Mouse (Mus musculus) MEL (cell line): ENCODE results near the gene Cfap69. TPM values are rescaled to one million over a fixed set of nuclear protein-coding genes. Genes with fewer than 3 reads are reported as not detected.

Source experiments
- DNase-seq: peaks from one replicate; pipeline ENCODE4 v3.0.0; 2011; ENCODE audit warnings: low read depth, low spot score
- H3K27ac ChIP-seq: 2 replicates; pipeline ENCODE4 v1.5.1; 2012; ENCODE audit warnings: low read depth, mild to moderate bottlenecking, control low read depth, low read length, moderate library complexity; ENCODE audit not compliant: control insufficient read depth
- H3K27me3 ChIP-seq, 2 experiments: fragments of 150-350 bp in 1 of 2; sonication (generic) in 1 of 2; 2 replicates each; pipeline ENCODE4 v1.6.1; 2012; ENCODE audit warnings: low read length in 2 of 2, mild to moderate bottlenecking in 2 of 2, improper control_type of control experiment in 1 of 2, moderate library complexity in 1 of 2; ENCODE audit not compliant: insufficient read depth in 2 of 2, control insufficient read depth in 1 of 2
- H3K36me3 ChIP-seq, 2 experiments: 2 replicates each; pipeline ENCODE4 v1.6.1; 2012 to 2014; ENCODE audit warnings: low read length in 2 of 2, improper control_type of control experiment in 1 of 2, inconsistent platforms in 1 of 2, mild to moderate bottlenecking in 1 of 2; ENCODE audit not compliant: insufficient read depth in 2 of 2, control insufficient read depth in 1 of 2
- H3K4me1 ChIP-seq, 2 experiments: fragments of 150-350 bp in 1 of 2; sonication (generic) in 1 of 2; 2 replicates each; pipeline ENCODE4 v1.6.1; 2012; ENCODE audit warnings: low read length in 2 of 2, improper control_type of control experiment in 1 of 2, mild to moderate bottlenecking in 1 of 2; ENCODE audit not compliant: insufficient read depth in 2 of 2, control insufficient read depth in 1 of 2
- H3K4me3 ChIP-seq, 2 experiments: fragments of 150-350 bp in 1 of 2; sonication (generic) in 1 of 2; 2 replicates each; pipeline ENCODE4 v1.5.1; 2012; ENCODE audit warnings: low read depth in 2 of 2, low read length in 2 of 2, mild to moderate bottlenecking in 2 of 2, moderate library complexity in 2 of 2, control low read depth in 1 of 2, improper control_type of control experiment in 1 of 2; ENCODE audit not compliant: control insufficient read depth in 1 of 2, insufficient read depth in 1 of 2
- H3K79me2 ChIP-seq: 2 replicates; pipeline ENCODE4 v1.6.1; 2012; ENCODE audit warnings: mild to moderate bottlenecking, low read length, moderate library complexity; ENCODE audit not compliant: control insufficient read depth, poor library complexity, insufficient read depth
- H3K9ac ChIP-seq: 2 replicates; pipeline ENCODE4 v1.6.1; 2012; ENCODE audit warnings: low read depth, mild to moderate bottlenecking, control low read depth, low read length, moderate library complexity; ENCODE audit not compliant: control insufficient read depth, poor library complexity, severe bottlenecking
- H3K9me3 ChIP-seq: fragments of 150-350 bp; sonication (generic); replicated peaks from 2 replicates; pipeline ENCODE4 v1.6.1; 2012; ENCODE audit warnings: mild to moderate bottlenecking, low read length, improper control_type of control experiment, moderate library complexity; ENCODE audit not compliant: insufficient read depth
- BHLHE40 ChIP-seq: IDR thresholded peaks from 2 replicates; pipeline ENCODE4 v1.6.1; 2012; ENCODE audit warnings: low read depth, mild to moderate bottlenecking, inconsistent platforms, low read length, improper control_type of control experiment, borderline replicate concordance
- CHD1 ChIP-seq: IDR thresholded peaks from 2 replicates; pipeline ENCODE4 v1.6.1; 2012; ENCODE audit warnings: low read depth, mild to moderate bottlenecking, inconsistent platforms, low read length, improper control_type of control experiment
- CTCF ChIP-seq, 3 experiments: IDR thresholded peaks in 2 of 3; conservative IDR thresholded peaks in 1 of 3; 2 replicates each; pipeline ENCODE4 v1.5.1; 2011 to 2012; ENCODE audit warnings: low read length in 3 of 3, low read depth in 2 of 3, mild to moderate bottlenecking in 2 of 3, improper control_type of control experiment in 1 of 3, inconsistent platforms in 1 of 3, mixed read lengths in 1 of 3, moderate library complexity in 1 of 3; ENCODE audit not compliant: control insufficient read depth in 1 of 3, insufficient read depth in 1 of 3, poor library complexity in 1 of 3, severe bottlenecking in 1 of 3
- EP300 ChIP-seq, 2 experiments: IDR thresholded peaks; 2 replicates each; pipeline ENCODE4 v1.6.1; 2011; ENCODE audit warnings: improper control_type of control experiment in 2 of 2, low read length in 2 of 2, low read depth in 1 of 2, mild to moderate bottlenecking in 1 of 2
- JUND ChIP-seq: IDR thresholded peaks from 2 replicates; pipeline ENCODE4 v1.6.1; 2011; ENCODE audit warnings: low read depth, mild to moderate bottlenecking, improper control_type of control experiment, low read length
- MEF2A ChIP-seq: IDR thresholded peaks from 2 replicates; pipeline ENCODE4 v1.6.1; 2014; ENCODE audit warnings: low read depth, mild to moderate bottlenecking, inconsistent platforms, low read length, improper control_type of control experiment; ENCODE audit not compliant: poor library complexity, insufficient replicate concordance, severe bottlenecking; ENCODE audit errors: extremely low read depth
- MYB ChIP-seq: IDR thresholded peaks from 2 replicates; pipeline ENCODE4 v1.6.1; 2011; ENCODE audit warnings: mild to moderate bottlenecking, low read depth, low read length, improper control_type of control experiment
- NELFE ChIP-seq: IDR thresholded peaks from 2 replicates; pipeline ENCODE4 v1.6.1; 2011; ENCODE audit warnings: low read depth, low read length, improper control_type of control experiment
- POLR2A ChIP-seq, 2 experiments: IDR thresholded peaks; 2 replicates each; pipeline ENCODE4 v1.6.1; 2011 to 2012; ENCODE audit warnings: low read length in 2 of 2, mild to moderate bottlenecking in 2 of 2, control low read depth in 1 of 2, improper control_type of control experiment in 1 of 2, low read depth in 1 of 2, moderate library complexity in 1 of 2; ENCODE audit not compliant: control insufficient read depth in 1 of 2, insufficient read depth in 1 of 2, poor library complexity in 1 of 2
- RCOR1 ChIP-seq: IDR thresholded peaks from 2 replicates; pipeline ENCODE4 v1.6.1; 2012; ENCODE audit warnings: low read depth, mild to moderate bottlenecking, inconsistent platforms, low read length, improper control_type of control experiment
- TCF12 ChIP-seq: IDR thresholded peaks from 2 replicates; pipeline ENCODE4 v1.6.1; 2014; ENCODE audit warnings: low read depth, mild to moderate bottlenecking, inconsistent platforms, low read length, improper control_type of control experiment, moderate library complexity
- UBTF ChIP-seq: IDR thresholded peaks from 2 replicates; pipeline ENCODE4 v1.6.1; 2012; ENCODE audit warnings: low read depth, mild to moderate bottlenecking, inconsistent platforms, low read length, improper control_type of control experiment, moderate library complexity, borderline replicate concordance; ENCODE audit not compliant: insufficient read depth
- USF1 ChIP-seq: IDR thresholded peaks from 2 replicates; pipeline ENCODE4 v1.6.1; 2014; ENCODE audit warnings: low read depth, mild to moderate bottlenecking, inconsistent platforms, low read length, improper control_type of control experiment, moderate library complexity
- USF2 ChIP-seq, 2 experiments: IDR thresholded peaks; 2 replicates each; pipeline ENCODE4 v1.6.1; 2011 to 2012; ENCODE audit warnings: improper control_type of control experiment in 2 of 2, low read length in 2 of 2, borderline replicate concordance in 1 of 2, inconsistent platforms in 1 of 2, low read depth in 1 of 2, mild to moderate bottlenecking in 1 of 2; ENCODE audit not compliant: insufficient read depth in 1 of 2
- ZNF384 ChIP-seq: IDR thresholded peaks from 2 replicates; pipeline ENCODE4 v1.6.1; 2012; ENCODE audit warnings: low read depth, mild to moderate bottlenecking, inconsistent platforms, low read length, improper control_type of control experiment
- polyA plus RNA-seq, 2 experiments: library from polyadenylated mRNA; stranded (reverse) in 1 of 2; unstranded in 1 of 2; fragments of >175 nt in 1 of 2; fragments of >200 nt in 1 of 2; gene quantifications; 2 replicates each; pipeline versions ENCODE4 v1.2.1 to v1.2.4; 2012; ENCODE audit warnings: low replicate concordance in 2 of 2, low read depth in 1 of 2; ENCODE audit not compliant: insufficient read length in 2 of 2, insufficient read depth in 1 of 2, missing spikeins in 1 of 2
- total RNA-seq: library from RNA; depleted of rRNA; stranded (reverse); fragments of 300-350 nt; gene quantifications from 2 replicates; pipeline ENCODE4 v1.2.3, GENCODE M21; 2012

Cfap69 gene
- total and polyA plus RNA-seq, 3 experiments = not detected

- no peak overlapping the region for H3K27ac ChIP-seq
- no peaks in the 10 kb centered on the region for H3K36me3 ChIP-seq
- no peak overlapping the region for H3K4me3 ChIP-seq
- no peak for DNase-seq
- TF ChIP-seq MEF2A (no peak), TCF12 (no peak), USF2 (IDR thresholded peaks at IDR 0.05; ENCODE audit: borderline replicate concordance in 1 of 2, insufficient read depth in 1 of 2, low read depth in 1 of 2, low read length in 2 of 2) (no peak), ZNF384 (no peak), JUND (no peak), CHD1 (no peak), UBTF (no peak)
- H3K9me3 ChIP-seq = no peaks in the 10 kb centered on the region
- H3K4me1 ChIP-seq = no peaks in the 10 kb centered on the region
- no peaks in the 10 kb centered on the region for H3K79me2 ChIP-seq
- H3K9ac ChIP-seq = no peak overlapping the region
- no peaks in the 10 kb centered on the region for H3K27me3 ChIP-seq
Measured at GRCm38 (mm10) chr5:5658680-5659079, 5.4 kb downstream of the Cfap69 start.

- H3K27me3 ChIP-seq = no peaks in the 10 kb centered on the region
- H3K4me3 ChIP-seq = no peak overlapping the region
- no peak overlapping the region for H3K9ac ChIP-seq
- no peaks in the 10 kb centered on the region for H3K9me3 ChIP-seq
- H3K27ac ChIP-seq = no peak overlapping the region
- TF ChIP-seq RCOR1 = no peak
- no peaks in the 10 kb centered on the region for H3K79me2 ChIP-seq
- H3K36me3 ChIP-seq = no peaks in the 10 kb centered on the region
- H3K4me1 ChIP-seq = no peaks in the 10 kb centered on the region
- DNase-seq = no peak
Measured at GRCm38 (mm10) chr5:5657932-5658331, 6.1 kb downstream of the Cfap69 start.

DNA sequence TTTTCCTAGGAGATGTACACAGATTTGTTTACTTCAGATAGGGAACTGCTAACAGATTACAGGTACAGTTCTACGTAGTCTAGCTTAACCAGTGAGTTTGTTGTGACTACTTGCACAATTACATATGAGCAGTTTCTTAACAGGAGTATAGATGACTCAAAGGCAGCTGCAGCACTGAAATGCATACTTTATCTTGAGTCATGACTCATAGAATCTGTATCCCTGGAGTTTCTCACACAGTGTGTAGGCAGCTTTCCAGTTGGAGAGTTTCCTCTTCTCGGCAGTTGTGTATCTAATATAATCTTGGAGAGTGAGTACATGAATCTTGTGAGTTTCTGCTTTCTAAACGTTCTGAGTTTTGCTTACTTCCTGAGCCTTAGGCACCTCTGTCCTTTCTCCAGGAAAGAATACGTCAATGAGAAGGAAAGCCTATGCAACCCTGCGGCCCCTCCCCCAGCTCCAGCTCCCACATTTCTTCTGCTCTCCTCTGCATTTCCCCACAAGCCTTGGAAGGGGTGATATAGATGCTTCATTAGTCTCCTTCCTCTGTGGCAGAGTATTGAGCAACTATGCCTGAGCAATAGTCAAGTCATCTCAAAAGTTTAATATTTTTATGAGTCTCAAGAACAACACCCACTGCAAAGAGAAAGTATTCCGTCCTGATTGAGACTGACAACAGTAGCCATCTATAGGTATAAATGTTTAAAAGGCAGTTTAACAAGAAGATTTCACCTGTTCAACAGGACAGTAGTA lies 15.0 kb downstream of the Cfap69 start:
- TF ChIP-seq JUND (no peak), RCOR1 (no peak), BHLHE40 (no peak), EP300 (IDR thresholded peaks at IDR 0.05; ENCODE audit: low read depth in 1 of 2, low read length in 2 of 2) (no peak), CTCF (IDR thresholded peaks at IDR 0.05 in 2 of 3, conservative IDR thresholded peaks at IDR 0.05 in 1 of 3; ENCODE audit: control insufficient read depth in 1 of 3, insufficient read depth in 1 of 3, low read depth in 2 of 3, low read length in 3 of 3, poor library complexity in 1 of 3, severe bottlenecking in 1 of 3) (no peak), MYB (no peak), TCF12 (no peak), NELFE (no peak), POLR2A (IDR thresholded peaks at IDR 0.05; ENCODE audit: control insufficient read depth in 1 of 2, insufficient read depth in 1 of 2, low read depth in 1 of 2, low read length in 2 of 2, poor library complexity in 1 of 2) (no peak), USF1 (no peak)
- TF ChIP-seq, all 39 proteins: peak for 0
- no peaks in the 10 kb centered on the region for H3K79me2 ChIP-seq
- H3K9ac ChIP-seq = no peak overlapping the region
- H3K27ac ChIP-seq = no peak overlapping the region
- no peak overlapping the region for H3K4me3 ChIP-seq
- H3K4me1 ChIP-seq = no peaks in the 10 kb centered on the region
- no peaks in the 10 kb centered on the region for H3K36me3 ChIP-seq
- no peaks in the 10 kb centered on the region for H3K27me3 ChIP-seq
- no peaks in the 10 kb centered on the region for H3K9me3 ChIP-seq
- DNase-seq = no peak
